Mouse (Mus musculus) lung, postnatal 25 days (tissue): ENCODE data around the gene Ankrd2.

ENCODE experiments used
- DNase-seq: peaks from one replicate; pipeline ENCODE4 v3.0.0; 2022; ENCODE audit warnings: low spot score

Gene Ankrd2

DNA sequence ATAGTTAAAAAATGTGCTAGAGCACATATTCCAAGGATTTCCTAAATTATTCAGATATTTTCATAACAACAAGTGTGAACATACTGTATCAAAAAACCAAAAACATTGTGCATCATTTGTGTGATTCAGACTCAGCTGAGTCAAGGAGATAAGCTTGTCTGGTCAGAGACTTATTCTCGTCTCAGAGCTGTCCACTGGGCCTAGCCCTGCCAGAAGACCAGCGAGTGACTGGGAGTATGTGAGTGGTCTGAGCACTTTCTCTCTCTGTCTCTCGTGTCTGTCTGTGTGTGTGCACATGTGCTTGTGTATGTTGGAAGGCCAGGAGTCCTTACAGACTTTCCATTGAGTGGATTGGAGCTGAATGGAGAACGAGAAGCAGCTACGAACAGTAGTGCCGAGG is 20.8 kb upstream of the Ankrd2 start:
- no peak for DNase-seq

GRCm38 (mm10) chr19:42016251-42016650 is 19.5 kb upstream of the Ankrd2 start:
- no peak for DNase-seq

DNA sequence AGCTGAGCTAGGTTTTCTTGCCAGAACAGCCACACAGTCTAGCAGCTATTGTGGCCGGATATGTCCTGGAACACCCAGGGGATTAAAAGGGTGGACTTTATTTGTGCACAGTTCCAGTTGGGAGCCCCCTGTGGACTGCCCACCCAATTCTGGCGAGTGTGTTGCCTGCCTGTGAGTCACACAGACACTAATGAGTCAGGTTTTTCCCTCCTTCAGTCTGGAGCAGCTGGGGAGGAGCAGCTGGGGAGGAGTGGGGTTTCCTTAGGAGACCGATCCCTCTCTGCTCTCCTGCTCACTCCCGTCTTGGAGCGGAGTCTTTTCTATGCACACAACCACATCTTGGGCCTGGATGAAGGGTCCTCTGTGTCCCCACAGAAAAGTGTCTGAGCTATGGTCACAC is 19.0 kb upstream of the Ankrd2 start:
- no peak for DNase-seq

GRCm38 (mm10) chr19:42017399-42018247 is 18.2 kb upstream of the Ankrd2 start:
- DNase-seq, result peak; percentile 69

DNA sequence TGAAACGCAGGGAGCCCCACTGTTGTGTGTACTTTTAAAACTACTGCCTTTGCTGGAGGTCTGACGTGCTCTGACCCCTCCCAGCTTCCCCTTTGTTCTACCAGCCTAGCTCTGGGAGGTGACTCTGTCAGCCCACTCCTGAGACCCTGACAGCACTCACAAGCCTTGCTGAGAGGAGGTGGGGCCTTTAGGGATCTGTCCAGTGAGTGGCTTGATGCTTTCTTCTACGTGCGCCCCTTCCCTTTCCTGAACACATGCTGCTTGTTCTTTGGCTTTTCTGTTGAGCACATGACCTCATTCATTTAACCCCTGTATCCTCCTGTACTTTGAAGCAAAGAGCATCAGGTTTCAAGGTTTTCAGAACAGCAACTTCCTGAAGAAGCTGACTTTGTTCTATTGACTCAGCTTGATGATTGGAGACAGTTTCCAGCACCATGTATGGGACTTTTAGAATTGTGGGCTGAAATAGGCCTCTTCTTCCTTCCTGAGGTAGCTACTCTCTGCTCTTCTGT is 16.7 kb upstream of the Ankrd2 start:
- DNase-seq, result no peak

- DNase-seq, result no peak
Measured at GRCm38 (mm10) chr19:42021681-42022541, 13.9 kb upstream of the Ankrd2 start.

GRCm38 (mm10) chr19:42022542-42022848 is 13.3 kb upstream of the Ankrd2 start:
- DNase-seq, result no peak

- peak; percentile 82 for DNase-seq
Measured at GRCm38 (mm10) chr19:42026158-42026557, 9.6 kb upstream of the Ankrd2 start.

- DNase-seq, result no peak
Measured at GRCm38 (mm10) chr19:42031112-42031511, 4.7 kb upstream of the Ankrd2 start.

GRCm38 (mm10) chr19:42033611-42034010 is 2.2 kb upstream of the Ankrd2 start:
- no peak for DNase-seq

DNA sequence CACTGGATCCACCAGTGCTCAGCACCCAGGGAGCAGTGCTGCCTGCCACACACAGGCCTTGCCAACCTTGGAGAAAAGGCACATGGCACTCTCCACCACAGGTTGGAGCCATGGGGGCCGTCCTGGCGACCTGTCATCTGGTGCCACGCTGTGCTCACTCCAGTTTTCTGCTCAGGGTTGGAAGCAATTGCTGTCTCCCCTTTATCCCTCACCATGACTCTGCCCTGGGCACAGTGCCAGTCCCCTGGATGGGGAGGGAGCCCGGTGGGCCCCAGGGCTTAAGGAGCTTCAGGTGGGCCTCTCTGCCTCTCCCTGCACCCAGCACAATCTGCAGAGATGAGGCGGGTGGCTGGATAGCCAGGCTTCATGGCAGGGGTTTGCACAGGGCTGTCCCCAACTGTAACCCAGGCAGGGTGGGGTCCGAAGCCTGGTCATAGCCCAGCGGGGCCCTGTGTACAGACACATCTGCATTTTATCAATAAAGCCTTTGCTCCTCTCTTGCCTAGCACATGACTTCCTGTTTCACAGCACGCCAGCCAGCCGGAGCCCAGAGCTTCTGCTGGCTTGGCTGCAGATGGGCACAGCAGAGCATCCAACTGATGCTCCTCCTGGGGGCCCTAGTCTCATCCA is 1.5 kb upstream of the Ankrd2 start:
- DNase-seq, result no peak

GRCm38 (mm10) chr19:42034881-42035455 is 832 bp upstream of the Ankrd2 start:
- DNase-seq, result no peak

DNA sequence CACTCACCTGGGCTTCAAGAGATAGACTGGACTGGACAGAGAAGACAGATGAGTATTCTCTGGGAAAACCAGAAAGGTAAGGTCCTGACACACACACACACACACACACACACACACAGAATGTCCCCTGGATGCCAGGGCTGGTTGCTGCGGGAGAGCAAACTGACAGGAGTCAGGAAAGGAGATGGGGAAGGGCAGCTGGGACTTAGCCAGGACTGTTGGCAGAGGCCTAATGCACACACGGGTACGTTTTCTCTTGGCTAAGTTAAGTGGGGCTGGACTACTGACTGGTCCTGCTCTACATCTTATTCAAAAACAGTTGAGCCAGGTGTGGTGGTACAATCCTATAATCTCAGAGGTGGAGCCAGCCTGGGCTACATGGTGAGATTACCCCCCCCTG is 557 bp downstream of the Ankrd2 start:
- no peak for DNase-seq

DNA sequence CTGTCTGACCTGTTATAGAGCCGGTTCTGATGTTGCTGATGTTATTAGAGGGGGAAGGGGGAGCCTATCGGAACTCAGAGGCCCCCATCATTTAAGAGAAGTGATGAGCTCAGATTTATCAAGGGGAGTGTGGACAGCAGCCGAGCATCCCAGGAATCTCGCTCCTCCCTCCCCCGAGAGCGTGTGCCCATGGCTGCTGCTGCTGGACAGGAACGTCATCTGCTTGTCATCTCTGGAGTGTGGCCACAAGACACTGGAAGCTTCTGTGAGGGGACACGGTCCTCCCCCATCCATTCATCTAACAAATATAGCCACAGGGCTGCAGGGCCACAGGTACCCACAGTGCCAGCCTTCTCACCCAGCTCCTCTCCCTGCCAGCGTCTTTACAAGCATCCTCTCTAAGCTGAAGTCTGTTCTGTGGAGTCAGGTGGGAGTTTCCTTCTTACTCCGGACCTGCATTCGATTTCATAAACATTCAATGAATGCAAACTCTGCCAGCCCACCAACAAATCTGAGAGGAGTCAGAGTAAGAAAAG is 1.4 kb downstream of the Ankrd2 start:
- DNase-seq, result no peak

DNA sequence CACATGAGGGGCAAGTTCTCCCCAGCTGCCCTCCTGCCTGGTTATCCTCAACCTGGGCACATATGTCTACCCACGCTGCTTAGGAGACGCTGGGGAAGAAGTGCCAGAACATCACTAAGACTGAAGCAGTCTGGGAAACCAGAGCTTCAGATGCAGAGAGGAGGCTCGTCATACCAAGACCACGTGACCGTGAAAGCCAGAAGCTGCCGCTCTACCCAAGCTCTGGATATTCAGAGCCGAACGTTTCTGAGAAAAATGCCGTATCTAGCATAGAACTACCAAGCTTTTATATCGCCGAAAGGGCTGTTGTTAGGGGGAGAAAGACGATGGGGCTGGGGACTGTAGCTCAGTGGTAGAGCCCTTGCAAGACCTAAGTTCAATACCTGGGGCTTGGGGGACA is 2.5 kb downstream of the Ankrd2 start:
- no peak for DNase-seq

- no peak for DNase-seq
Measured at GRCm38 (mm10) chr19:42043988-42044387, 8.2 kb downstream of the Ankrd2 start.

DNA sequence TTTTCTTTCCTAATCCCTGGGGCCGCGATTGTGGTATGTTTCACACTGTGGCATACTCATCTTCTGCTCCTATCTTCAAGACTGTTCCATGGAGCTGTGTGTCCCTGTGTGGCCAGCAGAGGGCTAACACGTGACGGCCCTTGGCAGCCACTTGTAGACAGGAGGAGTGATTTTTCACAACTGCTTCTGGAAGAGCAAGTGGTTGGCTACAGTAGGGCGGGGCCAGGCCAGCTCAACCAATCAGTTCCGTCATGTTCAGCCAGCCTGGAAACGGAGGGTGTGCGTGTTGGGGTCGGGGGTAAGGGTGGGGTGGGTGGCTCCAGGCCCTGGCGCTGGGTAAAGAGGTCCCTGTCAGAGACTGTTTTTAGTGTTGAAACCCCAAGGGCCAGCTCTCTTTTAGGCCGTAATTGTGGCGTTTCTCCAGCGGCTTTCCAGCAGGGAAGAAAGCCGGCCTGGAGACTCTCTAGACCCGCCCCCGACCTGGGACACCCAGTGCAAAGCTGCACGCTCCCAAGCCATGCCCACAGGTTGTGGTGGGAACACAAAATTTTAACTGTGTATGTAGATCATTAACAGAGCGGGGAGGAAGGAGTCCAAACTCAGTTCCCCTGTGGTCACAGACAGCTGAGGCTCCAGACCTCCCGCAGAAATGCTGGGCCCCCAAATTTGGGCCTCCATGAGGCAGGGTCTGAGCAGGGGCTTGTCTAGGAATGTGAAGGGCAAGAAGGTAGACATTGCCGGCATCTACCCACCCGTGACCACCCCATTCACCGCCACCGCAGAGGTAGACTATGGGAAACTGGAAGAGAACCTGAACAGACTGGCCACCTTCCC is 9.7 kb downstream of the Ankrd2 start, which contains the start of gene Hoga1:
Gene Hoga1, plus strand, starts transcription at position 342 of the 834 bp plus-strand sequence.
- DNase-seq, result peak; percentile 91

DNA sequence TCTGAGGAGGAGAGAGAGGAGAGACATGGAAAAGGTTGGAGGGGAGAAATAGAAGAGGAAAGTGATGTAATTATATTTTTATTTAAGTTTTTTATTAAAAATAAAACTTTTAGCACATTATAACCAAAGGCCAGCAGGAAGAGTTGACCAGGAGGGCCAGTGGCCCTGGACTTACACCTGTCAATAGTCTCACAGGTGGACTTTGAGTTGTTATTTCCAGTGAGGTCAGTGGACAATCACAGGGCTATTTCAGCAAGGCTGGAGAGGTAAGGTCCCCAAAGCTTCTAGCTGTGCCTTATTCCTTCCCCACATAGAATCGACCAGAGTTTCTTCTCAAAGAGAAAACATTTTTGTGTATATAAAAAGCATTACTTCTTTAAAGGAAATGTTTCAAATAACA is 14.5 kb downstream of the Ankrd2 start:
- no peak for DNase-seq

DNA sequence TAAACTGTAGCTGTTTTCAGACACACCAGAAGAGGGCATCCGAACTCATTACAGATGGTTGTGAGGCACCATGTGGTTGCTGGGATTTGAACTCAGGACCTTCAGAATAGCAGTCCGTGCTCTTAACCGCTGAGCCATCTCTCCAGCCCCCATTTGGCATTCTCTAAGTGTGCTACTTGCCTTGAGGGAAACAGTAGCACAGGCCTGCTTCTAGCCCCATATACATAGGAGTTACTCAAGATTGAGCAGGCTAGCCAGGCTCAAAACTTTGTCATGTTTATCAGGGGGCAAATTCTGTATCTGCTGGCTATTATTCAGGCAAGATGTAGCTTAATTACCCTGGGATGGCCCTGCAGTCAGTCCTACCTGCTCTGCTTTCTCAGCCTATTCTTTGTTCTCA is 15.6 kb downstream of the Ankrd2 start:
- no peak for DNase-seq

DNA sequence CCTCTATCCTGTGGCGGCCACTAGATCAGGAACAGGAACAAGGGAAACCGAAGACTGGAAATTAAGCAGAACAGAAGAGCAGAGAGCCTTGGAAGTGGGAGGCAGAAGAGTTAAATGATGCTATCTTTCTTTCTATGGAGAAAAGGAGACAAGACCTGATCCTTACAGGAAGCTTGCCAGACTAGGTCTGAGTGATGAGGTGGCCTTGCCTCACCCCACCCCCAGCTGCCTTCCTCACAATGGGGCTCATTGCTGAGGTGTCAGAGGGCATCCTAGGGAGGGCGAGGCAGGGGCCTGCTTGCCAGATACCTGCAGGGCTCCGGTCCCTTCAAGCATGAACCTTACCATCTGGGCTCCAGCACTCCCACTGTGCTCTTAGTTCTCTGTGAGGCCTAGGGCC is 16.1 kb downstream of the Ankrd2 start, which contains the start of gene 4933411K16Rik:
Gene 4933411K16Rik, plus strand, starts transcription at position 301 of the 400 bp plus-strand sequence.
- no peak for DNase-seq

- peak; percentile 37 for DNase-seq
Measured at GRCm38 (mm10) chr19:42054255-42054654, 18.5 kb downstream of the Ankrd2 start.
